Mouse (Mus musculus) embryo, embryonic 9.5 days (tissue): ENCODE measurements at regions not wholly inside any gene's neighbourhood (a gene's known extent, or its start where the extent isn't known, plus 50 kb on each side); places are given as distances from the start of the nearest gene placed in this dataset.
A peak's percentile ranks its signal among the peaks of the same experiment; 100 is the strongest.

Source experiments
- DNase-seq: peaks from one replicate; pipeline ENCODE4 v3.0.0-alpha.2; 2017; ENCODE audit errors: extremely low spot score

DNA sequence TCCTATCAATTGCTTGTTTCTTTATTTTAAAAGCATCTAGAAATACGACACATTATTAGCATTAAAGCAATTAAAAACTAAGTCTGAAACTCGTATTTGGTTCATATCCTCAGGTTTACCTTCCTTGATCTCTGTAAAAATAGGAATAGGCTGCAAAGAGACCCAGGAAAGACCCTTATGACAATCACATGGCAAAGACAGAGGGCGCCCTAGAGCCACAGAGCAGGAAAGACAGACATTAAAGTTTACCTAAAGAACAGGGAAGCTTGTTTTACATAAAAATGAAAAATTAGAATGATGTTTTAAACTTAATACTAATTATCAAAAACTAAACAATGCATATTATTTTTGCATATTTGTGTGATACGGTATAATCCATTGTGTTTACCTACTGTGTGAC is 153.2 kb downstream of the Usp25 start:
- DNase-seq: peak; percentile 38

DNA sequence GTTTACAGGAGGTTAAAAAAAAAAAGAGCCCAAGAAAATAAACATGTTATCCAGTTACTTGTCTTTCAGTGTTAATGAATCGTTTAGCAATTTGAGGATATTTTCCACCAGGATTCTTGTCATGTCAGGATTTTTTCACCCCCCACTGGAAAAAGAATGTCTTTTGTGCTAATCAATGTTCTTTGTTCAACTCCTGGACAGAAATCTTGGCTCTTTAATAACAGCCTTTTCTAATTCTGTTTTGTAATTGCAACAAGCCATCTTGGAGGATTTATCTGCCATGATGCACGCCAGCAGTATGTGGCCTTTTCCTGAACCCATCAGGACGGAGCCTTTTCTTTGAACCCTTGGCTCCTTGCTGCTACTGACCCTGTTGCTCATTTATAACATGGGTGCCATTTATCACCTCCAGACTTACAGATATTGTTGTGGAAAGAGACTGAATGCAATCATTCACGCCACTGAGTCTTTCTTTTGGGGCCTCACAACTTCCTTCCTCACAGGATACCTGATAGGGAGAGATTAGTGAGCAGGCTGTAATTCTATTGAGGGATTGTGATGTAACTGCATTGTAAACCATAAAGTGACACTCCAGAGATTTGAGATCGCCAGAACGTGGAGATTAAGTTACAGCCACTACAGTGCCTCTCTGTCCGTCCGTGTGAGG is 159.7 kb downstream of the Usp25 start:
- peak; percentile 48 for DNase-seq

DNA sequence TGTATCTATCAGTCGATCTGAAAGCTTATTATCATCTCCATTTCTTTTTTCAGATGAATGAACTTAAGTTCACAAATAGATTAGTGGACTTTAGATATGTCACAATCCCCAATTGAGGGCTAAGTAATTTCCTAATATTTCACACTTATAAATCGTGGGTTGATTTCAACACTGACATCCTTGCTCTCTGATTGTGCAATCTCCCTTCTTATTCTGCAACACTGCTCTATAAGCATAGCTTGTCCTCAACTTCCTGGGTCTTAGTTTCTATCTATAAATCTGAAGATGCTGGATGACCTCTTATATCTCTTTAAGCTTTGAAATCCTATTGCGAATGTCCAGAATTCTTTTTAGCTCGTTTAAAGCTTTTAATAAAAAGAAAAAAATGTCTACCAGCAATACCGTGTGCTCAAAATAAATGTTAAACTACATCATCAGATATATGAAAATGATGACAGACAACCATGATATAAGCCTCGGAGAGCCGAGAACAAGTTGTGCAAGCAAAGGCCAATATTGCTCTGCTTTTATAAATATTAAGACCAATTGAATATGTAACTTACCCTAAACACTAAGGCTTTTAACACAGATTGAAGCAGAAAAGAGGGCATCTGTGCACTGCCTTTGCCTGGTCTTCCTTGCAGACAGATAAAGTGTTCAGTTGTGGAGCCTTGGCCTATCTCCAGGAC is 161.4 kb downstream of the Usp25 start:
- DNase-seq: no peak

DNA sequence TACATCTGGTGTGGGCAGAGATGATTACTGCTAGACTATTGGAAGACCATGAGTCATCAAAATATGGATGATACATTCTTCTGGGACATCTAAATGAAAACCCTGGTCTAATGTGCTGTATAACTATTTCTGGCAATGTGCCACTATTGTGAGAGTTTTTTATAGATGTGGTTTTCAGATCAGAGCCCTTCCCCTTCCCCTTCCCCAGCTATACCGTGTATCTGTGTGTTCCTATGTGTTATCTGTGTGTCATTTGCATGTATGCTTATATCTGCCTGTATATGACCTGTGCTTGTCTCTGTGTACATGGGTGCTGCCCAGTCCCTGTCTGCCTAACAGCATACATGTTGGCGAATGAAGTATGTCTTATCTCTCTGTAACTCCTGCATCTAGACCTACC is 167.5 kb downstream of the Usp25 start:
- DNase-seq: no peak
